Mouse (Mus musculus): ENCODE data around the gene Ndc1. TPM values are rescaled to one million over a fixed set of nuclear protein-coding genes. Genes with fewer than 3 reads are reported as not detected.

The Ndc1 gene
- polyA plus RNA-seq, 1 experiment, result 13.2 TPM

GRCm38 (mm10) chr4:107459461-107459860 lies 91.9 kb downstream of the Ndc1 start:
- WGBS, result 44% methylated on average over 2 of the region's 2 CpGs
- H3K27ac ChIP-seq (ENCODE audit: insufficient read depth, low read length), result no peak overlapping the region
- TF ChIP-seq CTCF (IDR thresholded peaks at IDR 0.05; ENCODE audit: borderline replicate concordance, insufficient read depth, low read depth, low read length) (no peak), POLR2A (IDR thresholded peaks at IDR 0.05; ENCODE audit: borderline replicate concordance, insufficient read depth, low read length) (no peak)
- H3K4me3 ChIP-seq (replicated peaks; ENCODE audit: insufficient read depth, low read depth, low read length), result no peak overlapping the region
- no peaks in the 10 kb centered on the region for H3K27me3 ChIP-seq (ENCODE audit: control insufficient read depth, insufficient read depth, low read length)
- H3K4me1 ChIP-seq (ENCODE audit: control insufficient read depth, insufficient read depth, low read length), result no peaks in the 10 kb centered on the region
- no peak for DNase-seq

GRCm38 (mm10) chr4:107460468-107460867 lies 92.9 kb downstream of the Ndc1 start:
- Histone ChIP-seq H3K27me3 (ENCODE audit: control insufficient read depth, insufficient read depth, low read length) (no peaks in the 10 kb centered on the region), H3K4me1 (ENCODE audit: control insufficient read depth, insufficient read depth, low read length) (no peaks in the 10 kb centered on the region), H3K27ac (ENCODE audit: insufficient read depth, low read length) (no peak overlapping the region), H3K4me3 (replicated peaks; ENCODE audit: insufficient read depth, low read depth, low read length) (no peak overlapping the region)
- 86% methylated on average over 11 of the region's 11 CpGs for WGBS
- no peak for DNase-seq
- no peak for TF ChIP-seq POLR2A (IDR thresholded peaks at IDR 0.05; ENCODE audit: borderline replicate concordance, insufficient read depth, low read length)
- no peak for TF ChIP-seq CTCF (IDR thresholded peaks at IDR 0.05; ENCODE audit: borderline replicate concordance, insufficient read depth, low read depth, low read length)

Other genes with a start within 250 kb of the Ndc1 start
- 258 and 285 TPM in 2 replicates for gene Tmem59, start 189.4 kb upstream of the Ndc1 start, polyA plus RNA-seq (2012; rRNA removed)
- gene Tceanc2, start 188.7 kb upstream of the Ndc1 start, polyA plus RNA-seq (2012; rRNA removed), result 9.9 and 10.0 TPM in 2 replicates
- not detected in 2 replicates for gene Ldlrad1, start 158.6 kb upstream of the Ndc1 start, polyA plus RNA-seq (2012; rRNA removed)
- 23.4 and 24.1 TPM in 2 replicates for gene Lrrc42, start 114.3 kb upstream of the Ndc1 start, polyA plus RNA-seq (2012; rRNA removed)
- gene Hspb11, start 114.2 kb upstream of the Ndc1 start, polyA plus RNA-seq (2012; rRNA removed), result 22.5 and 23.5 TPM in 2 replicates
- gene Dio1, start 60.6 kb upstream of the Ndc1 start, polyA plus RNA-seq (2012; rRNA removed), result 0.21 and 0.27 TPM in 2 replicates
- 47.1 and 50.9 TPM in 2 replicates for gene Yipf1, start 53.4 kb upstream of the Ndc1 start, polyA plus RNA-seq (2012; rRNA removed)
- gene Glis1, start 66.8 kb downstream of the Ndc1 start, polyA plus RNA-seq (2012; rRNA removed), result 0.38 and 0.46 TPM in 2 replicates